Mouse (Mus musculus): Measurements from ENCODE around the gene Dusp6. TPM values are rescaled to one million over a fixed set of nuclear protein-coding genes. Genes with fewer than 3 reads are reported as not detected.

Gene Dusp6
- polyA plus RNA-seq, 1 experiment from 2014 or later: 41.9 TPM

- Histone ChIP-seq H3K9me3 (ENCODE audit: control insufficient read depth, low read length) (no peaks in the 10 kb centered on the region), H3K4me2 (no peak overlapping the region), H3K4me1 (ENCODE audit: control insufficient read depth, insufficient read depth, low read length) (no peaks in the 10 kb centered on the region), H3K36me3 (ENCODE audit: control insufficient read depth, insufficient read depth, low read length) (no peaks in the 10 kb centered on the region), H3K27ac (ENCODE audit: low read depth, low read length) (no peak overlapping the region), H3K27me3 (ENCODE audit: control insufficient read depth, insufficient read depth, low read length) (no peaks in the 10 kb centered on the region), H3K4me3 (ENCODE audit: low read depth, low read length) (no peak overlapping the region), H3K9ac (ENCODE audit: low read length) (no peak overlapping the region)
- 78% methylated on average over 10 of the region's 10 CpGs for WGBS
- ATAC-seq (ENCODE audit: low FRiP score): no peak
- no peak for DNase-seq (ENCODE audit: low spot score, missing footprints)
These were observed 20.3 kb upstream of the Dusp6 start for GRCm38 (mm10) chr10:99242721-99243120.

DNA sequence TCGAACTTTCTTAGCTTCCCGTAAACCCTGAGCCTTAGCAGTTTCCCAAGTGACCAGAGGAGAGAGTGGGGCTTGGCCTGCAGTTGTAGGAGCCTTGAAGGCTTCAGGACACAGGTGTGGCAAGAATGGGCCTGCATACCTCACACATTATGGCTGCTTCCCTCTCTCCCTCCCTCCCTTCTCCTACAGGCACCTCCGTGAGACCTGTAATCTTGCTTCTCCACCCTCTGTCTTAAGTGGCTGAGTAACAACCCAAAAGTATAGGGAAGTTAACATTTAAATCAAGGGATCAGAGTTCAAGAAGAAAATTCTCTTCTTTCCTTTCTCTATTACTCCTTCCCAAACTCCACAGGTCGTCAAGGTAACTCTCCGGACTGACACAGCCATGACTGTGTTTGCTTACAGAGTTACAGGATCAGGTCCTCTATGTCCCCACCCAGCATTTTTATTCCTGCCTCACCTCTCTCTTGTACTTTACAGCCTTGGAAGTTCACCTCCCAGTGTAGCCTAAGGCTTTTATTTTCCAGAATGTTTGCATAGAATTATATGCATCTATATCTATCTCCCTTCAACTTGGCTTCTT is 19.0 kb upstream of the Dusp6 start:
- H3K27me3 ChIP-seq (ENCODE audit: control insufficient read depth, insufficient read depth, low read length): no peaks in the 10 kb centered on the region
- H3K9me3 ChIP-seq (ENCODE audit: control insufficient read depth, low read length): no peaks in the 10 kb centered on the region
- H3K36me3 ChIP-seq (ENCODE audit: control insufficient read depth, insufficient read depth, low read length): no peaks in the 10 kb centered on the region
- no peak for DNase-seq (ENCODE audit: low spot score, missing footprints)
- no peak overlapping the region for H3K4me2 ChIP-seq
- H3K9ac ChIP-seq (ENCODE audit: low read length): no peak overlapping the region
- H3K4me3 ChIP-seq (ENCODE audit: low read depth, low read length): no peak overlapping the region
- 87% methylated on average over 5 of the region's 5 CpGs for WGBS
- no peak overlapping the region for H3K27ac ChIP-seq (ENCODE audit: low read depth, low read length)
- no peak for ATAC-seq (ENCODE audit: low FRiP score)
- no peaks in the 10 kb centered on the region for H3K4me1 ChIP-seq (ENCODE audit: control insufficient read depth, insufficient read depth, low read length)

GRCm38 (mm10) chr10:99244655-99245260 is 18.3 kb upstream of the Dusp6 start:
- Histone ChIP-seq H3K4me3 (ENCODE audit: low read depth, low read length) (no peak overlapping the region), H3K4me1 (ENCODE audit: control insufficient read depth, insufficient read depth, low read length) (no peaks in the 10 kb centered on the region), H3K9ac (ENCODE audit: low read length) (no peak overlapping the region), H3K27ac (ENCODE audit: low read depth, low read length) (no peak overlapping the region), H3K4me2 (no peak overlapping the region), H3K27me3 (ENCODE audit: control insufficient read depth, insufficient read depth, low read length) (no peaks in the 10 kb centered on the region), H3K9me3 (ENCODE audit: control insufficient read depth, low read length) (no peaks in the 10 kb centered on the region), H3K36me3 (ENCODE audit: control insufficient read depth, insufficient read depth, low read length) (no peaks in the 10 kb centered on the region)
- 57% methylated on average over 7 of the region's 7 CpGs for WGBS
- ATAC-seq (ENCODE audit: low FRiP score): no peak
- no peak for DNase-seq (ENCODE audit: low spot score, missing footprints)

DNA sequence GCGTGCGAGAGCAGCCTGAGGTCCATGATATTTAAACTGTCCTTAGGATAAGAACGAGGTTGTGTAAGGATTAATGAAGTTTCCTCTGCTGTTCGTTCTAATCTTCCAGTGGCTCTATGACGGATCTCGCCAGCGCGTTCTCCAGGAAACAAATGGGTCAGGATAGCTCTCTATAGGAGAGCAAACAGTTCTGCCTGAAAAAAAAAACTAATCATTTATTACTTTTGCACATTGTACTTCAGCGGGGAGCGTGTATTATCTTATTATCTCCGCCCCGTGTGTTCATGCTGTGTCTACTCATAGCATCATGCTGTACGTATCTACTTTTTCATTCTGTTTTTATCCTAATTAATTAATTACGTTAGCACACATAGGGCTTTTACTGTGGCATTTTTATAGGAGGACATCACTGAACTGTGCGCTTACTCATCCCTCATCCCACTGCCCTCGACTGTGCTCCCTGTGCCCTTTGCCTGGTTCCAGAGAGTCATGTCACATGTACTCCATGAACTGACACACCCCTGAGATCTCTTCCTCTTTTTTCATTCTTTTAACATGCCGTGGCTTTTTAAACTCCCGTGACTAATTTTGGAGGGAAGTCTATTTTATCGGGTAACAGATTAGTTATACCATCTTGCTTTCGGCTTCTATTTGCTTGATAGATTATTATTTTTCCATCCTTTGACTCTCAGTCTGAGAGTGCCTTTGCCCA is 16.1 kb upstream of the Dusp6 start:
- ATAC-seq (ENCODE audit: low FRiP score): no peak
- Histone ChIP-seq H3K4me3 (ENCODE audit: low read depth, low read length) (no peak overlapping the region), H3K9me3 (ENCODE audit: control insufficient read depth, low read length) (no peaks in the 10 kb centered on the region), H3K4me2 (no peak overlapping the region), H3K27ac (ENCODE audit: low read depth, low read length) (no peak overlapping the region), H3K9ac (ENCODE audit: low read length) (no peak overlapping the region), H3K27me3 (ENCODE audit: control insufficient read depth, insufficient read depth, low read length) (no peaks in the 10 kb centered on the region), H3K36me3 (ENCODE audit: control insufficient read depth, insufficient read depth, low read length) (no peaks in the 10 kb centered on the region), H3K4me1 (ENCODE audit: control insufficient read depth, insufficient read depth, low read length) (no peaks in the 10 kb centered on the region)
- DNase-seq (ENCODE audit: low spot score, missing footprints): no peak
- 83% methylated on average over 20 of the region's 20 CpGs for WGBS

DNA sequence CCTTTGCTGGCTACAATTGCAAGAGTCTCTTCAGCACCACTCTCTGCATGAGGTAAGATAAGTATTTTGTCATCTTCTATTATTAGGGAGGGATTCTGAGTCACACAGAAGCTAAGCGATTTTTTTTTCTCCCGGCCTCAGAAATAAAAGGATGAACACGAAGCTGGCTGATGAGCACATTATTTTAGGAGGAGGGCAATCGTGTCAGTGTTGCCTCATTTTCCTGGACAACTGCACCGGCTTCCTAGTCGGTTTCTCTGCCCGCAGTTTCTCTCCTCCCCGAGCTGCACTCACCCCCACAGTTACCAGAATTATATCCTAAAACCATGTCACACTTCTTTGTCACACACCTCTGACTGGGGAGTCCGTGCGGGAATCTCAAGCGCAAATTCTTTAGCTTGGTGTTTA is 12.2 kb upstream of the Dusp6 start:
- H3K4me1 ChIP-seq (ENCODE audit: control insufficient read depth, insufficient read depth, low read length): no peaks in the 10 kb centered on the region
- no peak overlapping the region for H3K9ac ChIP-seq (ENCODE audit: low read length)
- H3K4me3 ChIP-seq (ENCODE audit: low read depth, low read length): no peak overlapping the region
- H3K27me3 ChIP-seq (ENCODE audit: control insufficient read depth, insufficient read depth, low read length): no peaks in the 10 kb centered on the region
- 75% methylated on average over 11 of the region's 11 CpGs for WGBS
- ATAC-seq (ENCODE audit: low FRiP score): no peak
- no peaks in the 10 kb centered on the region for H3K36me3 ChIP-seq (ENCODE audit: control insufficient read depth, insufficient read depth, low read length)
- no peaks in the 10 kb centered on the region for H3K9me3 ChIP-seq (ENCODE audit: control insufficient read depth, low read length)
- DNase-seq (ENCODE audit: low spot score, missing footprints): no peak
- H3K4me2 ChIP-seq: no peak overlapping the region
- no peak overlapping the region for H3K27ac ChIP-seq (ENCODE audit: low read depth, low read length)

DNA sequence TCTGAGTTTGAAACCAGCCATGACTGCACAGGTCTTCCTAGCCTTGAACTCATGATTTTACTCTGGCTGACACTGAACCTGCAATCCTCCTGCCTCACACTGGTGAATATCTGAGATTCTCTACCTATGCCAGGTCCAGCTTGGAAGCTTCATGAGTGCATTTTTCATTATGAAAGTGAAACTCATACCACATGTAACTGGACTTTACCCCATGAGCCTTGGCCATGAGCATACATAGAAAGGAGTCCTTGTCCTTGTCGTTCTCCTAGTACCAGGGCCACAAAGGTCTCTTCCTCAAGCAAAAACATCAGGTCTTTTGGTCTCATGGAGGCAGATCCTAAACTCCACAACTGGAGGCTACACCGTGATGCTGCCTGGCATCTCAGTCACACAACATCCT is 9.6 kb upstream of the Dusp6 start:
- no peaks in the 10 kb centered on the region for H3K27me3 ChIP-seq (ENCODE audit: control insufficient read depth, insufficient read depth, low read length)
- ATAC-seq (ENCODE audit: low FRiP score) (no peak), DNase-seq (ENCODE audit: low spot score, missing footprints) (no peak)
- no peaks in the 10 kb centered on the region for H3K36me3 ChIP-seq (ENCODE audit: control insufficient read depth, insufficient read depth, low read length)
- H3K4me3 ChIP-seq (ENCODE audit: low read depth, low read length): no peak overlapping the region
- H3K4me2 ChIP-seq: no peak overlapping the region
- 87% methylated on average over 2 of the region's 2 CpGs for WGBS
- no peaks in the 10 kb centered on the region for H3K9me3 ChIP-seq (ENCODE audit: control insufficient read depth, low read length)
- no peak overlapping the region for H3K27ac ChIP-seq (ENCODE audit: low read depth, low read length)
- H3K4me1 ChIP-seq (ENCODE audit: control insufficient read depth, insufficient read depth, low read length): no peaks in the 10 kb centered on the region
- H3K9ac ChIP-seq (ENCODE audit: low read length): no peak overlapping the region

DNA sequence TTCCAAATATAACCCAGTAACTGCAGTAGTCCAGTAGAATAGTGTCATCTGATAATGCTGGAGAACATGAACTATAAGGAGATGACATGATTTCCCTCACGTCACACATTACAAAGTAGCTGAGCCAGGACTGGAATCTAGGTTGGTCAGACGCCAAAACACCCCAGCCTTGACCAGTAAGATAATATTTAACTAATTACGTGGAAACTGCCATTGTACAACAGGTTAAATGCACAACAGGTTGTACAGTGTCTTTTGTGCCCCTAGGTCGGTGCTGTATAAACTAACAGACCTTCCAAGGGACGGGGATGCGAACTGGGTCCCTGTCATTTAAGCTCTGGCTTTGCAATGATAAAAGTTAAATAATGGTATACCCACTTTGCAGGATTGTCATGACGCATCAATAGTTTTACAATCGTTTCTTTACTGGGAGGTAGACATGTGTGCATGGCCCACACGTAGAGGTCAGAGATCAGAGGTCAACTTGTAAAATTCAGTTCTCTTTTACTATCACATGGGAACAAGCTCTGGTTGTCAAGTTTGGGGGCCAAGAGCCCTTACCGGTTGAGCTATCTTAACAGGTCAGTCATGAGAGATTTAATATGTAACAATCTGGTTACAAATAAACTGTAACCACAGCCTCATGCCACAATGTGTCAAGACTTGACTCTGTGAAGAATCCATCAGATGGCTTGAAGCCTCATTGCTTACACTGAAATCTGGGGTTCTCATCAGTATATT is 7.0 kb upstream of the Dusp6 start:
- Histone ChIP-seq H3K4me2 (no peak overlapping the region), H3K4me1 (ENCODE audit: control insufficient read depth, insufficient read depth, low read length) (peaks cover 2% of the 10 kb centered on the region; the same call in 1 of the 2 replicates), H3K36me3 (ENCODE audit: control insufficient read depth, insufficient read depth, low read length) (no peaks in the 10 kb centered on the region), H3K9ac (ENCODE audit: low read length) (no peak overlapping the region), H3K4me3 (ENCODE audit: low read depth, low read length) (no peak overlapping the region), H3K27me3 (ENCODE audit: control insufficient read depth, insufficient read depth, low read length) (no peaks in the 10 kb centered on the region; the same call in 1 of the 2 replicates), H3K9me3 (ENCODE audit: control insufficient read depth, low read length) (no peaks in the 10 kb centered on the region), H3K27ac (ENCODE audit: low read depth, low read length) (no peak overlapping the region)
- no peak for ATAC-seq (ENCODE audit: low FRiP score)
- 88% methylated on average over 10 of the region's 10 CpGs for WGBS
- no peak for DNase-seq (ENCODE audit: low spot score, missing footprints)

DNA sequence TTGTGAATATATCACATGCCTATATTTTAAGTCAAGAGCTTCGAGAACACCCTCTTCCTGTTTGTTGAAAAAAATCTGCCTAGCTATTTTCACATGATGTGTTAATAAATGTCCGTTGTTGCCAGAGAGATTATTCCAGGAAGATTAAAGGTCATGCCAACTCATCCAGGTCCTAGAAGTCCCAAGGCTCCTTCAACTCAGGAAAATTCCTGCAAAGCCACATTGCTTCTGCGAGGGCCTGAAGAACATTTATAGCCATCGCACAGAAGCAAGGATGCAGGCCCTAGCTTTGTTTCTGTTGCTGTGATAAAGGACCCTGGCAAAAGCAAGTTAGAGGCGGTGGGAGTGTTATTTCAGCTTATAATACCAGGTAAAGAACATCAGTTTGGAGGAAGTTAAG is 5.5 kb upstream of the Dusp6 start:
- ATAC-seq (ENCODE audit: low FRiP score): no peak
- Histone ChIP-seq H3K4me2 (no peak overlapping the region), H3K4me3 (ENCODE audit: low read depth, low read length) (no peak overlapping the region), H3K36me3 (ENCODE audit: control insufficient read depth, insufficient read depth, low read length) (no peaks in the 10 kb centered on the region), H3K27ac (ENCODE audit: low read depth, low read length) (no peak overlapping the region), H3K27me3 (ENCODE audit: control insufficient read depth, insufficient read depth, low read length) (no peaks in the 10 kb centered on the region; the same call in 1 of the 2 replicates), H3K9me3 (ENCODE audit: control insufficient read depth, low read length) (no peaks in the 10 kb centered on the region), H3K4me1 (ENCODE audit: control insufficient read depth, insufficient read depth, low read length) (peaks cover 11% of the 10 kb centered on the region), H3K9ac (ENCODE audit: low read length) (no peak overlapping the region)
- WGBS: 88% methylated on average over 5 of the region's 5 CpGs
- DNase-seq (ENCODE audit: low spot score, missing footprints): no peak

DNA sequence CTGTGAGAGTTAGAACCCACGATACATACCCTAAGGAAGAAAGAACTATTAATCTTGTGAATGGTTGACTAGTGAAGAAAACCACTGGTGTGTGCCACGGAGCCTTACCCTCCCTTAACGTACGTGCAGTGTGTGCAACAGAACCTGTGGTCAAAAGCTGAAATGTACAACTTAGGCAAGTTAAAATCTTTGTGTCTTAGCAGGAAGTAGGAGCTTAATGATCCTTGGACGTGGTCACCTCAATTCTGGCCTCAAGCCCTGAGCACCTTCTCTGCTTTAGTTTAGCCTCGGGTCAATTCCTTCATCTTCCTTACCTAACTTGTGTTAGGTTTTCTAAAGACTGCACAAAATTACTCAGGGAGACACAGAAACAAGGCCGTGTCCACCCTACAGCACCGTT is 3.2 kb upstream of the Dusp6 start:
- Histone ChIP-seq H3K9ac (ENCODE audit: low read length) (no peak overlapping the region), H3K36me3 (ENCODE audit: control insufficient read depth, insufficient read depth, low read length) (no peaks in the 10 kb centered on the region), H3K27ac (ENCODE audit: low read depth, low read length) (no peak overlapping the region), H3K4me2 (no peak overlapping the region), H3K27me3 (ENCODE audit: control insufficient read depth, insufficient read depth, low read length) (peaks cover 3% of the 10 kb centered on the region; the same call in 1 of the 2 replicates), H3K4me3 (ENCODE audit: low read depth, low read length) (no peak overlapping the region), H3K9me3 (ENCODE audit: control insufficient read depth, low read length) (no peaks in the 10 kb centered on the region), H3K4me1 (ENCODE audit: control insufficient read depth, insufficient read depth, low read length) (peaks cover 20% of the 10 kb centered on the region)
- ATAC-seq (ENCODE audit: low FRiP score) (no peak), DNase-seq (ENCODE audit: low spot score, missing footprints) (no peak)
- 86% methylated on average over 8 of the region's 8 CpGs for WGBS

All from midbrain, embryonic 11.5 days (tissue).